Mouse (Mus musculus) mature B cell (primary cell): ENCODE results near the gene Fshb.

ENCODE experiments used
- in situ Hi-C: fragments of 300-500 bp; cut with MboI; formaldehyde crosslinking; loops from 2 replicates; pipeline ENCODE4 v1.14.3; 2019

The Fshb gene

DNA sequence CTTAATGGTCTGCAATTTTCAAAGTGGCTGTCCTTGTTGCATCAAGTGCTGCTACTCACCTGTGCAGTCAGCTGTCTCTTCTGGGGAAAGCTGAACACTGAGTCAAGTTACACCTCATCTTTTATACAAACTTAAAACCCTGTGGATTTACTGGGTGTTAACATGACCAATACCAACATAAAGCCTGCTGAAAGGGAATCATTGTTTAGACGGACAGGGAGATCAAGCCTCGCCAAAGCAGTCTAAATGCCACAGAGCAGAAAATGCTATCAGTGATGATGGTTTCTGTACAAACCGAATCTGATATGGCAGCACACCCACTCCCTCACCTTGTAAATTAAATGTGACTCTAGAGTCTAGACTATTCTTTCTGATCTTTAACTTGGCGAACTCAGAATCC lies at the start of gene Fshb:
Fshb (minus strand) TSS at position 101 of the 400 bp plus-strand sequence.
- in situ Hi-C loops = no loop called here

DNA sequence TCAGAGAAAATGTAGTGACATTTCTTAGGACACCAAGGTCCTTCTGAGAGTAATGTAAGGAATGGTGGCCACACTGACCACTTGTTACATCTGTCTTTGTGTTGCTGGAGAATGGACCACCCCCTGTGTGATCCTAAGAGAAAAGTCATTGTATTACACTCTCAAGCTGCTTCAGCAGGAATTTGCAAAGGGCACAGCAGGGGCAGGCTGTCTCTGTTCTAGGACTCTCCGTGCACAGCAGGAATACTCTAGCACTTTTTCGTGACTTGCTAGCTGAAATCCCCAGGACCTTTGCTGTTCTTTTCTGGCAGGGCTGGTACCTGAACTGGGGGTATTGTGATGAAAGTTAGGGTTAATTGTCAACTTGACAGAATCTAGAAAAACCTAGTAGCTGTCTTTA lies 24.8 kb upstream of the Fshb start:
- in situ Hi-C loops = no loop called here

DNA sequence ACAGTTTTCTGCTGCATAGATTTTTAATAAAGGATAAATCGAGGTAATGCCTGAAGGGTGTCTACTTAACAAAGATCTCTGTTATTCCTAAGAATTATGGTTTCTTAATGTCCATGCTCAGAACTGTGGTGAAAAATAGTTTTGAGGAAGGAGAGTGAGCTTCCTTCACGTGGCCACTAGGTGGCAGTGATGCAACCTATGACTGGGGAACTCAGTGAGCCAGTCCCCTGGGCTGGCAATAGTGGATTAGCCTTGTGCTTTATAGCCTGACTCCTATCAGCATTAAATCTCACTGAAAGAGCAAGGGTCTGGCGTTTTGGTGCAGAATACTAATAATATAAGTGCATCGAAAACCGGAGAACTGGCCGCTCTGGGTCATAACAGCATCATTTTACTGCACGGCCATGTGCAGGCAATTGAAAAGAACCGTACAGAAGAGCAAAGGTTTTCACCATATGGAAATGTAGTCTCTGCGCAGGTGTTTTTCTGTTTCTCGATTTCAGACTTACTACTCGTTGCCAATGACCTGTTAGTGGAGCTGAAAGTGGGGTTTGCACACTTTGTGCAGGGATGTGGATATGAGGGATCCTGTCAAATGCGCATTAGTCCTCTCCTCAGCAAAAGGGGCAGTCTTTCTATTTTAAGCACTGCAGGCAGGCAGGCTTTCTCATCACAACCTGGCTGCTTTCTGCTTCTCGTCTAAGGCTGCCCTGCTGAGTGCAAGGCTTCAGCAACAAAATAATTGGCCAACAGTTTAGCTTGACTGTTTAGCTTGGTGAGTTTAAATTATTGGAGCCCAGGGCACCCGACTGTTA lies 23.8 kb upstream of the Fshb start:
- in situ Hi-C loops = no loop called here

DNA sequence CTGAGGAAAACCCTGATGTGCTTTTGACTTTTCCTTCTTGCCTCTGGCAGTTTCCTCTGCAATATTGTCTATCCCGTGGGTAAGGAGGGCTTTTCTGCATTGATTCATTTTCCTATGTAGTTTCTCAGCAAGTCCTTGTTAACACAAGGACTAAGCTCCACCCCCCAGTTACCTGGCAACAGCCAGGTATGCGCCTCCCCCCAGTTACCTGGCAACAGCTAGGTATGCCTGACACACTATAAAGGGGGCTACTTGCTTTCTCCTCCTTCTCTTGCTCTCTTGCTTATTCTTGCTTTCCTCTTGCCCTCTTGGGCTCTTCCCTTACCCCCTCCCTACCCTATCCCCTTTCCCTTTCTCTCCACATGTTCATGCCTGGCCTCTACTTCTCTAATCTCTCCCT lies 3.8 kb upstream of the Fshb start:
- in situ Hi-C loops = no loop called here

DNA sequence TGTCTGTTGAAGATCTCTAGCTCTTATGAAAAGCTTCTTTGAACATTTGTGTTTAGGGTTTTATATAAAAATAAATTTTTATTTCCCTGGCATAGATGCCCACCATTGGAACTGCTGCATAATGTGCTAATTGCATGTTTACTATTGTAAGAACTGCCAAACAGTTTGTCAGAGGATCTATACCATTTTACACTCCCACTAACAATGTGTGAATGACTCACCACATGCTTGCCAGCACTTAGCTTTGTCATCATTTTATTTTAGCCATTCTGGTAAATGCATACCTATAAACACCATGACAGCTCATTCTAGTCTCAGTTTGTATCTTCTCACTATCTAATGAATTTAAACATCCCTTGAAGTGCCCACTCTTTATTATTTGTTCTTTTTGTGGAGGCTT lies 13.5 kb downstream of the Fshb start:
- in situ Hi-C loops = no loop called here

DNA sequence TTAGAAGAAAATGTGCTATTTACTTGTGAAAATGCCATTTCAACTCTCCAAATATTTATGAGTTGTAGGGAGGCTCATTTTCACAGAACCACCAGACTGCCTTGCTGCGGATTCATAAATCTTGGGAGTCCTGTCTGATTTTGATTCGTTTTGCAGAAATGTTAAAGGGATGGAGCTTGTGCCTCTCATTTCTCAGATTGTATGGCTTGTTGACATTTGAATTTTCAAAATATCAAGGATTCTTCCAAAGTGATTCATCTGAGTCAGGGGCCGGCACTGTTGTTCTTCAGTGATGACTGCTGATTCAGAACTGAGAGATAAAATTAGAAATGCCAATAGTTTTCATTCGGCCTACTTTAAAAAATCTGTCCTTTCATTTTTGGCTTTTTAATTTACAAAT lies 18.6 kb downstream of the Fshb start:
- in situ Hi-C loops = no loop called here

DNA sequence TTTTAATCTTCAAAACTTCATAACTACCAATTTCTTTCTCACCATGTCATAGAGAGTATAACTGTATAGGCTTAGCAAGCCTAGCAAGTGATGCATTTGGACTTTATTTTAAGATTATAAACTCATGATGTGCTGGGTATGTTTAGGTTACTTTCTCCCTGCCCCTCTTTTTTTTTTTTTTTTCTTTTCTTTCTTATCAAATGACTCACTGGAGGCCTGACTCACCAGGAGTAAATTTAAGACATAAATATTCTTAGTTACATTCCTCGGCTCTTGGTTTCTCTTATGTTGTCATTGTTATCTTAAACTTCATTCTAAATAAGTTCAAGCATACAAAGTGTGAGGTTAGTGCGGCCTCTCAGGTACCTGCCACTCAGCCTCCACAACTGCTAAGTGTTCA lies 23.5 kb downstream of the Fshb start:
- in situ Hi-C loops = no loop called here

DNA sequence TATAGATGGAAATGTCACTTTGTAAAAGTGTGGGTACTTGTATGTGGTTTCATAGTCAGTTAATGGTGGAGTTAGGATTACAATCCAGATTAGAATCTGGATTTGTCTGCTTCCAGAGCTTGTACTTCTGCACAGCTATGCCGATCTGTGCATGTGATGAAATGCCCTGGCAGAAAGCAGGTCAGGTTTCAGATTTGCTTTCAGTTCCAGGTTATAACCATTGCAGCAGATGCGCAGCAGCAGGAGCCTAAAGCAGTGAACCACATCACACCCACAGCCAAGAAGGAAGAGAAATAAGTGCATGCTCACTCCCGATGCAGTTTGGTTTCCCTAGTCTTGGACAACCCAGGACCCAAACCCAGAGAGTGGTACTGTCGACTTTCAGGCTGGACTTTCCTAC lies 34.8 kb downstream of the Fshb start:
- in situ Hi-C loops = no loop called here

DNA sequence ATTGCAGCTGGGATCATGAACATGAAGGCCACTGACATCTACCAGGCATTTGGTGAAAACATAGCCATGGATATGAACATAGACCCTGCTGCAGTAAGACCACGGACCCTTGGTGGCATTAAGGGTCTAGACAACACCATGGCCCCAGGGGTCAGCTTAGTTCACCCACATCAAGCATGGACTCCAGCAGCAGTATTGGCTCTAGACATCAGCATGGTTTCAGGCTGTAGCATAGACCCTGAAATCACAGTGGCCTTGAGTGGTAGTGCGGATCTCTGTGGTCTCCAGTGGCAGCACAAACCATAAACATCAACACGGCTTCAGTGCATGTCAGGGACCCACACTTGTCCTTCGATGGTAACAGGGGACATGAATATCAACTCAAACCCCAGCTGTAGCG lies 36.7 kb downstream of the Fshb start:
- in situ Hi-C loops = no loop called here

DNA sequence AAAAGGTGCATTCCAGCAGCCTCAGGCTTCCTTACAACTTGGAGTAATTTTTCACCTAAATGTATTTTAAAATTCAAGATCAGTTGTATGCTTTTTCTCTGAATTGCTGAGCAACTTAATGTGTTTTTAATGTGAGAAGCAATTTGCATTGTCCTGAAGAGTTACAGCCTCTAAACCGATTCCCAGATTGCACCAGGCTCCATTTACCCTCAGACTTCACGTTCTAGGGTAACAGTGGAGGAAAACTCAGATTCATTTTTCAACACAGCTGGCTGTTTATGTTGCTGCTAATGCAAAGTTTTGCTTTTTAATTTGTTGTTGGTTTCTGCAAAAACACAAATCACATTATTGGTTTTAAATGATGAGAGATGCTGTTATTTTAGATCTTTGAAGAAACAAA lies 40.1 kb downstream of the Fshb start:
- in situ Hi-C loops = no loop called here

DNA sequence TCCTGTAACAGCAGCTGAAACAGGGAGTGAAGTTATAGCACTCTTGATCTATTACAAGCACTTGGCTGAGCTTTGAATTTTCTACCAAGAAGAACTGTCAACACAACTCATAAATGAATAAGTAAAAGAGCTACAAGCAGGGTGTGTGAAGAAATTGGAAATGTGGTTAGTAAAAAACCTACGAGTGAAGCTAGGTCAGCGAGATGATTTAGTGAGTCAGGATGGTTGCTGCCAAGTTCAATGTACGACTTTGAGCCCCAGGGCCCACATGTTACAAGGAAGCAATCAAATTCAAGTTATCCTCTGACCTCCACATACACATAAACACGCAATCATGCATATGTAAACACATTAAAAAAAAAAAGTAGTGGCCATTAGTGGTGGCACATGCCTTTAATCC lies 46.3 kb downstream of the Fshb start:
- in situ Hi-C loops = no loop called here

DNA sequence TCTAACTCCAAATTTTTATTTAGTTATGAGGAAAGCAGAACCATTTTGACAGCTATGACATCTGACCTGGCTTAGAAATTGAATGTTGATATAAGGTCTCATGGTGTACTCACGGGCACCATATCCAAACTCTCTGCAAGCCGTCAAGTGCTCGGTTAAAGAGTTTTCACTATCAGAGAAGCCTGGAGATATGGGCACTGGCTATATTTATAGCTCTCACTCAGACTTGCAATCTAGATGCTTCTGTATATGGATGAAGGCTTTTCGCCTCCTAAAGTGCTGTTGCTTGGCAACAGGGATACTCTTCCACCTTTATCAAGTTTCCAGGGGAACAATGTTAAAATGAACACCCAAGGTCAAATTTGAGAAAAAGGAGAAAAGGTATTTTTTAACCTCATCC lies 47.1 kb downstream of the Fshb start:
- in situ Hi-C loops = no loop called here

DNA sequence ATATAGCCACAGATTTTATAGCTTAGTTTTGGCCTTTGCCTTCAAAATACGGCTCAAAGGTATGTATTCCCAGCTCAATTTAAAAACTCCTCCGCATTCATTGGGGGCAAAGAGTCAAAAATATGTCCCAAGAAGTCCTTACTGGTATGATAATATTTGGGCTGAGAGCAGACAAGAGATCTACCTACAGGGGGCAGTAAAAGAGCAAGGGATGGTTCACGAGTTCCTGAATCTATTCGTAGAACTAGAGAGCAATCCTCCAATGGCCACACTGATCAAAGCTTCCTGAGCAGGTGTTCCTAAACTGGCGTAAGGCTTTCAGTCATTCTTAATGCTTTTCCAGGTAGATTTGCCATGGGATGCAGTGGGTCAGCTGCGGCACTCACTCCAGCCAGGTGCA lies 49.3 kb downstream of the Fshb start:
- in situ Hi-C loops = no loop called here

DNA sequence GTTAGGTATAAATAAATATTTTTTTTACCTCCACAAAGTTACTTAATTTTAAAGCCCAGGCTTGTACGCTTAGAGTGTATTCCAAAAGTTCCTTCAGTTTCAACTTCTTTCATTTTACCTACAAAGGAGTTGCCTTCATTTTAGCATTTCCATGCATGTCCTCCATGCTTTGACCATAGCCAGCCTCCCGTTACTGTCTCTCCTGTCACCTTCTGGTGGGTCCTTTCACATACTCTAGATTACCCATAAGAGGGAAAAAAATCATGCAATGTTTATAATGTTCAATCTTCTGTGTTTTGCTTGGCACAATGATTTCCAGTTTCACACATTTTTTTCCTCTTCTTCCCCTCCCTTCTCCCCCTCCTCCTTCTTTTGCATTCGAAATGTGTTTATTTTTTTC lies 53.1 kb downstream of the Fshb start:
- in situ Hi-C loops = no loop called here
